Mouse (Mus musculus): Measurements from ENCODE around the gene Armh2.

The Armh2 gene

DNA sequence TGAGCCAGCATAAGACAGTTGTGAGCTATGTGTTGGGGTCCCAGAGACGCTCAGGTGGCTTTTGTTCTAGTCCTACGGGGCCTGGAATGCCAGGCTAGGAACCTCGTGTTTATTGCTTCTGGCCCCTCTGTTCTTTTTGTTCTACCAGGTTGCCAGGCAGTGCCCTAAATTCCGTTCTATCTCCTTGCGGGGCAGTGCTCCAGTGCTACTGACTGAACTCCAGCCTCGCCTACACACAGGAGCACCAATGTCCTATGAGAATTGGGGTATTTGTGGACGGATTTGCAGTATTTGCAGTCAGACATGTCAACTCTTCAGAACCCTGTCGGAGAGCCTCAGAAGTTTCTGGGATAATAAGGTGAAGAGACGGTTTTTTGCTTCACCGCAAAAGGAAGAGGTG lies at the start of gene Armh2:
Armh2 (plus strand) TSS at position 205 of the 400 bp plus-strand sequence.
- DNase-seq (ENCODE audit: low read depth, low spot score), result no peak

DNA sequence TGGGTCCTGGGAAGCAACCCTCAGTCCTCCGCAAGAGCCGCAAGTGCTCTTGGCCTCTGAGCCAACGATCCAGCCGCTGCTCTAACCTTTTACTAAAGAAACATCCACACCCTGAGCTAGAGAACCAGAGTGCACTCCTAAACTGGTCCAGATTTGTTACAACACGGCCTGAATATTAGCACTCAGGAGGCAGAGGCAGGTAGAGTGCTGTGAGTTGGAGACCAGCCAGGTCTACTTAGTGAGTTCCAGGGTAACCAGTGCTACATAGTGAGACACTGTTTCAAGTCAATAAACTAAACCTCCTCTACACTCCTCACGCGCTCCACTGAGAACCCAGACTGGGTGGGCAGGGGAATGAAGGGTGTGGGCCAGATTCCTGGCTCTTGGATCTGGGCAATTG lies 47.7 kb upstream of the Armh2 start:
- no peak for DNase-seq (ENCODE audit: low read depth, low spot score)

DNA sequence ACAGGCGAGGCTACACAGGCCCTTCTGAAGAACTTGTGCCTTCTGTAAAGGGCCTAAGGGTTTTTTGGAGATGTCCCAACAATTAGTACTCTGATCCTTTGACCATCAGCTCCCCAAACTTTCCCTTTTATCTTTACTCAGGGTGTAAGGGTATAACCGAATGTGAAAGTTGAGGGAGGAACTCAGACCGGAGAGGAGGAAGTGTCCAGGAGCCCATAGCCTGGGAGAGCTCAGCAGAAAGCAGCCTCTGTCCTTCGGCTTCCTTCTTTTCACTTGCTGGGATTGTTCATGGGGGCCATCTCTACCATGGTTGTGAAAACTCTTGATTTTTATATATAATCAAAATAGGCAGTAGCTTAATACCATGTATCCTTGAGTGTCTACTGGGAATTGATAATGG lies 42.3 kb upstream of the Armh2 start:
- DNase-seq (ENCODE audit: low read depth, low spot score), result no peak

- no peak for DNase-seq (ENCODE audit: low read depth, low spot score)
Measured at GRCm38 (mm10) chr13:24702128-24702527, 38.9 kb upstream of the Armh2 start.

GRCm38 (mm10) chr13:24709656-24710396 lies 31.2 kb upstream of the Armh2 start:
- DNase-seq (ENCODE audit: low read depth, low spot score), result no peak

DNA sequence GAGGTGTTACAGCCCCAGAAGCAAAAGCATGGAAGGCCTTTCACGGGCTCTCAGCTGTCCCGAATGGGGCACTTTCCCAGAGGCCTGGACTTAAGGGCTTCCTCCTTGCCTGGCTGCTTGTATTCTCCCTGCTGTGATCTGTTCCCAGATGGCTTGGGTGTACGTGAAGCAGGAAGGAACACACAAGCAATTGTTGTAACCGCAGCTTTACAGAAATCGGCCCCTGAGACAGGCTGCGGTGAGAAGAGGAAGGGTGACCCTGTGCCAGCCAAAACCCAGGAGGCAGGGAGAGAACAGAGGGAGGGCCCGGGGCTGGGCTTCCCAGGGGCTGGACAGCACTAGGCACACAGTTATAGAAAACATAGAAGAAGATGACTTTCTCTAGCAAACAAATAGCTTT lies 30.1 kb upstream of the Armh2 start:
- DNase-seq (ENCODE audit: low read depth, low spot score), result no peak

DNA sequence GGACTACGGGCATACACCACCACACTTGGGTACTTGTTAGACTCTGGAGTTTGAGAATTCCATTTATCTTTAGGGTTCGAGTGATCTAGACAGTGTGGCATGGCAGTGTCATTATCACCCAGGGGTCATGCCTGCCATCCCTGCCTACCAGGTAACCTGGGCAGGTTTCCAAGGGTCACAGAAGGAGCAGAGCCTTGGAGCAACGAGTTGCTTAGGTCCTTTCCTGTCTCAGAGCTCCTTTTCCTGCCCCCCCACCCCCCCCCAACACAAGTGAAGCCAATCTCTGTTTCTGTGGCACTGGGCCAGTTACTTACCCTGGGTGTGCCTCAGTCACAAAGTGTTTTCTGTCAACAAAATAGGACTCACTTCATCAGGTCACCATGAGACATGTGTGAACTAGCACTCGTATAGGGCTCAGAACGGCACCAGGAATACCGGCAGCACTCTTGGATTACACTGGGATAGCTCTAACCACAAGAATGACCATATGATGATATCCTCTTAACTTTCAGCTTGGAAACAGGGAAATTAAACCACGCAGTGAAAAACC lies 28.4 kb upstream of the Armh2 start:
- no peak for DNase-seq (ENCODE audit: low read depth, low spot score)

DNA sequence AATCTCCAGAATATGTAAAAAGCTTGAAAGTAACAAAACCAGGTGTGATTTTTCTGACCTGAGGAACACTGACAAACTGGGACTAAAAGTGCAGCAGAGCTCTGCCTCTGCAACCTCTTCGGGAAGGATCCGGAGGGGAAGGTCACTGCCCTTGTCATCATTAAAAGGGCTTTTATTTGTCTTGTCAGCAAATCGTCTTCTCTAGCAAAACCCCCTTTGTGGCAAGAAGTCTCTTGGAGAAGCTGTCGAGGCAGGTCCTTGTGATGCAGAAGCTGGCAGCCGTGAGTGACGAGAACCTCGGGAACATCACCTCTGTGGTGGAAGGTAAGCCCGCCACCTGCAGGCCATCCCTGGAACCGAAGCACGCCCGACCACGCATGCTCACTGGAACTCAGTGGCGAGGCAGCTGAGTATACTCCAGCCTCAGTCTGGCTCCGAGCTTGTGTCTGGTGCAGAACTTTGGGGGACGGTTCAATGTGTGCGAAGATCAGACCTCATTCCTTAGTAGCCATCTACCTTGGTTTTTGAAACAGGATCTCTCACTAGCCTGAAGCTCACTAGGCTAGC lies 27.5 kb upstream of the Armh2 start:
- DNase-seq (ENCODE audit: low read depth, low spot score), result peak; percentile 80

DNA sequence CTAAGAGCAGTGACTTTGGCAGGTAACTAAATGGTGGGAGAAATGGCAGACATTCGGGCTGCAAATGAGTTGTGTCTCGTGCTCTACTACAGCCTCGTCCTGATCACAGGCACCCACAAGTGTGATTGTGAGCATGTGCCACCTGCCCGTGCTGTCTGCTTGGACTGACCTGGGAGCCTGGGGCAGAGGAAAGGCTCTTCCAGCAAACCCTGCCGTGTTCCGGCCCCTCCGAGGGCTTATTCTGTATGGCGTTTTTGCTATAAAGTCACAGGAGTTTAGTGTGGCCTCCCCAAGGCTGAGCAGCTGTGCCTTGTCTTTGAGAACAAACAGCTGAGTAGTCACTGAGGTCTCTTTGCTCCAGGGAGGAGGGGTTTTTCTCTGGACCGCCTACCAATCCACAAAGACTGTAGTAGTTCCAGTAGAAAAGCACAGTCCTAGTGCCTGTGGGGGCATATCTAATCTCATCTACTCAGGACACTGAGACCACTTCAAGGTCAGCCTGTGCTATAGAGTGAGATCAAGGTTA lies 26.6 kb upstream of the Armh2 start:
- no peak for DNase-seq (ENCODE audit: low read depth, low spot score)

DNA sequence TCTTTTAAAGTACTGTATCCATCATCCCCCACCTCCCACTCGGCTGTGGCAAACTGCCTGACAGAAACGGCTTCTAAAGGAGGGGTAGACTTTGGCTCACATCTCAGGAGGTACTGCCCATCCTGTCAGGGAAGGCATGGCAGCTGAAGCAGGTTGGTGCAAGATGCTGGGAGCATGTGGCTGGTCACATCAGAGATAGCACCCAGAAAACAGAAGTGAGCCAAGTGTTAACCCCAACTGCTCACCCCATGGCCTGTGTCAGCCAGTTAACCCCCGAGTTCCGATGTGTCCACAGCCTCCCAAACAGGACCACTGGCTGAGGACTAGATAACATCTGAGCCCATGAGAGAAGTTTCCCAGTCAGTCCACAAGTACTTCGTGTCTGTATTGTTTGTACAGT lies 25.4 kb upstream of the Armh2 start:
- DNase-seq (ENCODE audit: low read depth, low spot score), result no peak

DNA sequence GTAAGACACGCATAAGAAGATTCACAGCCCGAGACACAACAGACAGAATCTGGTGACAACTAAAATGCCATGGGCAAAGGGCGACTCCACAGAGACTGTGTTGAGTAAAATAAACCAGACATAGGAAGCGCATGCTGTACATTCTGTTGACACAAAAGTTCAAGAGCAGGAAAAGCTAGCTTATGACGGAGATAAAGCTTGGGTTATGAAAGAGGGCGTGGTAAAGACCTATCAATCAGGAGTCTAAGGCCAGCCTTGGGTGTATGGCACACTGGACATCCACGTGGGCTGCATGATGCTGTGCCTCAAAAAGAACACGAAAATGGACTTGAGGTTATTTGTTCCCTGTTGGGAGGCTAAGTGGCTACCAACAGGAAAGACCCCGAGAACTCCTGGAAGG lies 24.6 kb upstream of the Armh2 start:
- no peak for DNase-seq (ENCODE audit: low read depth, low spot score)

- no peak for DNase-seq (ENCODE audit: low read depth, low spot score)
Measured at GRCm38 (mm10) chr13:24717677-24718076, 23.4 kb upstream of the Armh2 start.

DNA sequence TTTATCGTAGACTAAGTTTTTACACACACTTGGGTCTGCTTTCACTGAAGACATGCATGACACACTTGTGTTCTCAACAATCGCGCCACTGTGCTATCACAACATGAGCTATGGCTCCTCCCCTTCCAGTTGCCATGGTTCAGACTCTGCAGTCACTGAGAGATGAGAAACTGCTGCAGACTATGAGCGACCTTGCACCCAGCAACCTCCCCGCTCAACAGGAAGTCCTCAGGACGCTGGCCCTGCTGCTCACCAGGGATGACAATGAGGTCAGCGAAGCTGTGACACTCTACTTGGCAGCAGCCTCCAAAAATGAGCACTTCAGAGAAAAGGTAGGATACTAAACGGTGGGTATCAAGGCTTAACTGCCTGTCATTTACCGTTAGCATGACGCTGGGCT lies 19.5 kb upstream of the Armh2 start:
- DNase-seq (ENCODE audit: low read depth, low spot score), result no peak

- no peak for DNase-seq (ENCODE audit: low read depth, low spot score)
Measured at GRCm38 (mm10) chr13:24723699-24724394, 17.2 kb upstream of the Armh2 start.

DNA sequence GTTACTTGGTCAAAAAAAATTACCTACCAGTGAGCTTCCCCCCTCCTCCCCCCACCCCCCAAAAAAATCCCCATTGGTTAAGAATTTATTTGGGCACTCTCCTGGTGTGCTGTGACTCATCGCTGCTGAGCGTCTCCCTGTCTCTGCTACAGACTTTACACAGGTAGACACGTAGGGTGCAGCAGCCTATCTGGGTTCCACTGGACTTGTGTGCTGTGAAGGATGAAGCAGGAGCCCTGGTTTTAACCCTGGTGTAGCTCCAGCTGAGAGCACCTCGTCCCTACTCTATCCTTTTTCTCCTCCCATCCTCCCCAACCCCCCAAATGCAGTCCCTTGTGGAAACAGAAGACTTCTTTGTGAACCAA lies 16.7 kb upstream of the Armh2 start:
- no peak for DNase-seq (ENCODE audit: low read depth, low spot score)

GRCm38 (mm10) chr13:24729128-24729527 lies 11.9 kb upstream of the Armh2 start:
- no peak for DNase-seq (ENCODE audit: low read depth, low spot score)

DNA sequence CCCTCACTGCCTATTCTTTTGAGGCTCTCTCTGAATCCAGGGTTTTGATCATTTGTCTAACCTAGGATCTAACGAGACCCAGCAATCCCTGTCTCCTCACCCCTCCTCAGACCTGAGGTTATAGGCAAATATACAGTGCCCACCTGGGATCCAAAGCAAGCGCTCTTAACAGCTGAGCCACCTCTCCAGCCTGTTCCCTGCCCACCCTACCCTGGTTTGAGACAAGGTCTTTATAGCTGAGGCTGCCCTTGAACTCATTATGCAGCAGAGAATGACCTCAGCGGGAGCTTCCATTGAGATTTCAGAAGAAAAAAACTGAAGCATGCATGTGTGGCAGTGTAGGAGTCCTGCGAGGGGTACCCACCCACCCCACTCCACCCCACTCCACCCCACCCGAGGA lies 6.5 kb upstream of the Armh2 start:
- no peak for DNase-seq (ENCODE audit: low read depth, low spot score)

DNA sequence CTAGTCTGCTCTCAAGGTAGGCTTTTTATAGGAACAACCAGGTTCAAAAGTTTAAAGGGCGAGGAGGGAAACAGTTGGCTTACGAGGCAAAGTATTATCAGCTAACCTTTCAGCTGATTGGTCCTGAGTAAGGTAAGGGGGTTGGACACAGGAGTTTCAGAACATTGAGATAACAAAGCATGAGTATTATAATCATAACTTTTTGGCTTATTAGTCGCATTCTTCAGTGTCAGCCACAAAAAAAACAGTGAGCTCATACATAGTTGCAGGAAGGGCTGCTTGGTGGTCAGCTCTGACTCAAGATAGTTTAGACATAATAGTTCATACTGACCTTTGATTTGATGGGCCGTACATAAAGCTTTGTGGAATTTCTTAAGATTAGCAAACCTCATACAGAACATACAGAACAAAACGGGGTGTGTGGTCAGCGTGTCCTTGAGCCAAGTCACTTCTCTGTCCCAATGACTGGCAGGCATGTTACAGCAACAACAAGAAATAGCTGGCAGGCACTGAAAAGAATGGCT lies 5.4 kb upstream of the Armh2 start:
- DNase-seq (ENCODE audit: low read depth, low spot score), result no peak

DNA sequence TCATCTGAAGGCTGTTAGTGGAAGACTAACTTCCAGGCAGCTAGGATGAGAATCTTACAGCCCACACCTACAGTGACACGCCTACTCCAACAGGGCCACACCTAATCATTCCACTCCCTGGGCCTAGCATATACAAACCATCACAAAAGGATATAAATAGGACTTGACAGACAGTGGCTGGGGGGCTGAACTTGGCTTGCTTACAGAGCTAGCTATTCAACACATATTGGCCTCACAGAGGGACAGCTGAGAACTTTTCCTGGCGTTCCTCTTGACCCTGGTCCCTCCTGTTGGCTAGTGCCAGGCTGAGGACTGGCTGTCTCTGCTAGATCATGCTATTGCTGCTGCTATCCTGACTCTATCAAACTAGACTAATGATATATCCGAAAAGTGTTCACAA lies 6.8 kb downstream of the Armh2 start:
- no peak for DNase-seq (ENCODE audit: low read depth, low spot score)

DNA sequence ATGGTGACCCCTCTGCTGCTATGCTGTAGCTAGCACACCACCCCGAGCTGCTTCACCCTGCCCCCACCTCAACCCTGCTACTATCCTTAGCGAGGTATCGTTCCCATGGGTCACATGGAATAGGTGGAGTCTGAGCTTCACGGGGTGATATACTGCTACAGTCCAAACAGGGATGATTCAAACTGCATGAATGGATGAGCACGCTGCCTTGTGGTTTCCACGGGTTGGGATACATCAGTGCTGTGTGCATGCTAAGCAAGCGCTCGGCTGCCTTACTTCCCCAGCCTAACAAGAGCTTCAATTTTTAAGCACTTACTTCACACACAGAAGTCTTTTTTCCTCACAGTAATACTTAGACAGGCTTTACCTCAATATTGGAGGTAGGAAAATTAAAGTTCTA lies 9.8 kb downstream of the Armh2 start:
- no peak for DNase-seq (ENCODE audit: low read depth, low spot score)

DNA sequence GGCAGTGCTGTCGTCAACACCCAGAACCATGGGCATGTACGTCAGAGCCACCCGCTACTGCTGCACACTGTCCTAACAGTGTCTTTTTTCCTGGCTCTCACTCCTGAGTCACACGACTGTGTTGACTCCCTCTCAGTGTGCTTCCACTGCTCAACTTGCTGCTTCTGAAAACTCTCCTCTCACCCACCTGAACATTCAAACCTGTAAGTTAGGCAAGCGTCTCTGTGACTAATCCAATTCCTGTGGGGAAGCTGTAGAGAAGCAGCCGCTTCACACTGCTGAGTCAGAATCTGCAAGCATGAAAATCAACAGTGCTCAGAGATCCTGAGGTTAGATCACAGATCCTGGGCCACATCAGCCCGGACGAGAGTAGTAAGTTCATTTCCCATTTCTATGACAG lies 10.4 kb downstream of the Armh2 start:
- DNase-seq (ENCODE audit: low read depth, low spot score), result no peak

DNA sequence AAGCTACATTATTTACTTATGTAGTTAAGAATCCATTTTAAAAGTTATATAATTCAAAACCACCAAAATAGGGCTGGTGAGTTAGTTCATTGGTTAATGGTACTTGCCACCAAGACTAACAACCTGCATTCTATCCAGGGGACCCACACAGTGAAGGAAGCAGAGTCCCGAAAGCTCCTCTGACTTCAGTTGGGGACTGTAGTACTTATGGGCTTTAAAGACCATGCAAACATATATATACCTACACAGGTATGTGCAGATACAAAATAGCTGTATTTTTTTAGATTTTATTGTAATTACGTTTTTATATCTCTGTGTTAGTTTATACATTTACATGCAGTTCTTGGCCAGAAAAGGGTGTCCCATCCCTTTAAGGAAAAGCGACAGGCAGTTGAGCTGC lies 15.7 kb downstream of the Armh2 start:
- no peak for DNase-seq (ENCODE audit: low read depth, low spot score)
